Mouse (Mus musculus) liver, embryonic 13.5 days (tissue): ENCODE measurements around the gene Akr1c14. TPM values are rescaled to one million over a fixed set of nuclear protein-coding genes. Genes with fewer than 3 reads are reported as not detected.
"Not testable (repeated sequence)": the region's sequence is repeated elsewhere in the genome, so short reads cannot be mapped to it uniquely, and the experiment has no call there.

Experiments used
- ATAC-seq: fragments of 200-750 bp; cut with Nextera tagmentation; 2 replicates; pipeline ENCODE4 v1.8.0; 2017; ENCODE audit warnings: low read depth, mild to moderate bottlenecking, moderate number of reproducible peaks, moderate library complexity
- DNase-seq: peaks from one replicate; pipeline ENCODE4 v3.0.0; 2022
- H3K27ac ChIP-seq: fragments of 300-500 bp; sonication (generic); 2 replicates; pipeline ENCODE4 v1.5.1; 2015; ENCODE audit warnings: moderate library complexity, mild to moderate bottlenecking, inconsistent platforms
- H3K27me3 ChIP-seq: fragments of 300-500 bp; sonication (generic); 2 replicates; pipeline ENCODE4 v1.6.1; 2015; ENCODE audit warnings: mild to moderate bottlenecking, inconsistent platforms
- H3K36me3 ChIP-seq: fragments of 300-500 bp; sonication (generic); 2 replicates; pipeline ENCODE4 v1.6.1; 2015; ENCODE audit warnings: mild to moderate bottlenecking, inconsistent platforms
- H3K4me1 ChIP-seq: fragments of 300-500 bp; sonication (generic); replicated peaks from 2 replicates; pipeline ENCODE4 v1.6.1; 2015; ENCODE audit warnings: inconsistent platforms
- H3K4me2 ChIP-seq: fragments of 300-500 bp; sonication (generic); 2 replicates; pipeline ENCODE4 v1.6.1; 2015; ENCODE audit warnings: inconsistent platforms, mild to moderate bottlenecking, moderate library complexity
- H3K4me3 ChIP-seq: fragments of 300-500 bp; sonication (generic); replicated peaks from 2 replicates; pipeline ENCODE4 v1.5.1; 2015; ENCODE audit warnings: mild to moderate bottlenecking, inconsistent platforms
- H3K9ac ChIP-seq: fragments of 300-500 bp; sonication (generic); 2 replicates; pipeline ENCODE4 v1.6.1; 2015; ENCODE audit warnings: mild to moderate bottlenecking, inconsistent platforms
- H3K9me3 ChIP-seq: fragments of 300-500 bp; sonication (generic); replicated peaks from 2 replicates; pipeline ENCODE4 v1.6.1; 2016; ENCODE audit warnings: inconsistent platforms
- WGBS: fragments of 180-500 bp; shearing (Covaris S2); methylation state at CpG from one replicate; pipeline ENCODE4 v1.1.7; 2015; ENCODE audit not compliant: insufficient replicate concordance; 5-methylcytosine and 5-hydroxymethylcytosine counted together
- polyA plus RNA-seq: library from polyadenylated mRNA; unstranded; fragments of >200 nt; fragmentation: Nextera tagmentation; extraction: Ambion mirVana; gene quantifications from 2 replicates; pipeline ENCODE4 v1.2.1, GENCODE M21; 2015

Gene Akr1c14
- polyA plus RNA-seq, 1 experiment from 2014 or later, result 0.24 TPM

DNA sequence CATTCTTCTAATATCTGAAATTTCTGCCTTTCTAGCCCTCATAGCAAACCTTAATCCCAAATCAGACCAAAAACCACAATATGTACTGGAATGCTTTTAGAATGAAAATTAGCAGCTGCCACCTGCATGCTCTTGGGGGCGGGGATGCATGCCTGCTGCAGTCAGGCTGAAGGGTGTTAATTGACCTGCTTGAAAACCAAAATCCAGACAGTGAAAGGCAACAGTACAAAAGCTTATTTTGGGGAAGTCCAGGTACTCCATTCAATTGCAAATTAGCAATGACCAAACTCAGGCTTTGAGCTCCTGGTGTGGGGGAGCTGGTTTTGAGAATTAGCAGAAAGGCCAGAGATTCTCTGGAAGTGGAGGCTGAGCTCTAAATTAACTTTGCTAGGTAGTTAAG is 77.0 kb downstream of the Akr1c14 start:
- H3K27ac ChIP-seq, DNase-seq, H3K9me3 ChIP-seq, H3K4me2 ChIP-seq, H3K36me3 ChIP-seq, H3K27me3 ChIP-seq, ATAC-seq, H3K4me1 ChIP-seq, H3K9ac ChIP-seq, H3K4me3 ChIP-seq: not testable (repeated sequence)
- 49% methylated on average over 1 of the region's 1 CpGs for WGBS

- 23% methylated on average over 5 of the region's 5 CpGs for WGBS
- DNase-seq (no peak), ATAC-seq (no peak)
- H3K4me2 ChIP-seq, result no peak overlapping the region
- no peaks in the 10 kb centered on the region for H3K4me1 ChIP-seq
- no peak overlapping the region for H3K27ac ChIP-seq
- no peaks in the 10 kb centered on the region for H3K9me3 ChIP-seq
- no peaks in the 10 kb centered on the region for H3K36me3 ChIP-seq
- no peak overlapping the region for H3K9ac ChIP-seq
- no peak overlapping the region for H3K4me3 ChIP-seq
- no peaks in the 10 kb centered on the region for H3K27me3 ChIP-seq
Observed at GRCm38 (mm10) chr13:4129100-4129499, 80.3 kb downstream of the Akr1c14 start.

DNA sequence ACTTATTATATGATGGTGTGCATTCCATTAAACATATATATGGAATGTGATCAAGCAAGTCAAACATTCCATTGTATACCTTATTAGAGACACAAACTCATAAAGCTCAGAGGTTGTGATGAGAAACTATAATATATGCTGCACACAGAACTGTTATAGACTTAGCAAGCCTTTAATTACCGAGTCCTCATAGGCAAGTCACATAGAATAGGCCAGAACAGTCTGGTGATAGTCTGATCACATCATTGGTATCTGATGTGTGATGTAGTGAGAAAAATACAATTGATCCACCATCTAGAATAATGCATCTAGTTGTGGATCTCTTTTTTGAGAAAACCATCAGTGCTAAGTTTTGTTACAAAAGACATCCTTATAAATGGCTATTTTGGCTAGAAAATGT is 82.5 kb downstream of the Akr1c14 start:
- Histone ChIP-seq H3K4me1 (no peaks in the 10 kb centered on the region), H3K27me3 (no peaks in the 10 kb centered on the region), H3K36me3 (no peaks in the 10 kb centered on the region), H3K4me3 (no peak overlapping the region), H3K27ac (no peak overlapping the region), H3K9me3 (no peaks in the 10 kb centered on the region), H3K4me2 (no peak overlapping the region), H3K9ac (no peak overlapping the region)
- ATAC-seq (no peak), DNase-seq (no peak)
- 45% methylated on average over 1 of the region's 1 CpGs for WGBS

DNA sequence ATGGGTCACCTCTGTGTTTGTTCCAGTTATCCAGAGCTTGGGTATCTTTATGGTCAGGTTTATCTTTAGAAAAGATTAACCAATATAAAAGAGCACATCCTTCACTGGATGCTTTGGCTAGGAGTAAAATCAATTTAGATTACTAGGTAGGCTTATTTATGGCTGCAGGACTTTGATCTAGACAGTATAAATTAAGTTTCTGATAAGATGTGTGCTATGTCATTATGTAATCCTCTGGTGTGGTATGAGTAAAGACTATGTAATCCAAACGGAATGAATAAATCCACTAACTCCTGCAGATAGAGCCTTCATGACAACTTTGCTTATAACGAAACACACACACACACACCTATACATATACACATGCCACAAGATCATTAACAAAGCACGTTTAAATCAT is 82.9 kb downstream of the Akr1c14 start:
- no peaks in the 10 kb centered on the region for H3K27me3 ChIP-seq
- H3K4me2 ChIP-seq, result no peak overlapping the region
- no peak for ATAC-seq
- no peaks in the 10 kb centered on the region for H3K36me3 ChIP-seq
- 36% methylated on average over 3 of the region's 3 CpGs for WGBS
- no peak overlapping the region for H3K4me3 ChIP-seq
- H3K9me3 ChIP-seq, result no peaks in the 10 kb centered on the region
- no peak for DNase-seq
- H3K27ac ChIP-seq, result no peak overlapping the region
- no peak overlapping the region for H3K9ac ChIP-seq
- no peaks in the 10 kb centered on the region for H3K4me1 ChIP-seq

GRCm38 (mm10) chr13:4133070-4133469 is 84.3 kb downstream of the Akr1c14 start:
- Histone ChIP-seq H3K27me3 (no peaks in the 10 kb centered on the region), H3K36me3 (no peaks in the 10 kb centered on the region), H3K4me3 (no peak overlapping the region), H3K27ac (no peak overlapping the region), H3K9me3 (no peaks in the 10 kb centered on the region), H3K9ac (no peak overlapping the region), H3K4me1 (no peaks in the 10 kb centered on the region), H3K4me2 (no peak overlapping the region)
- DNase-seq (no peak), ATAC-seq (no peak)
- WGBS, result 13% methylated on average over 2 of the region's 2 CpGs

Other genes starting within 250 kb of the Akr1c14 start
- gene Calml3, start 244.7 kb upstream of the Akr1c14 start, polyA plus RNA-seq, result not detected in 2 replicates
- not detected in 2 replicates for gene Calm4, start 211.3 kb upstream of the Akr1c14 start, polyA plus RNA-seq
- not detected in 2 replicates for gene Calm5, start 194.8 kb upstream of the Akr1c14 start, polyA plus RNA-seq
- gene Net1, start 130.8 kb upstream of the Akr1c14 start, polyA plus RNA-seq, result 53.6 and 66.0 TPM in 2 replicates
- gene Tubal3, start 130.7 kb upstream of the Akr1c14 start, polyA plus RNA-seq, result not detected in 2 replicates
- not detected in 2 replicates for gene Ucn3, start 103.7 kb upstream of the Akr1c14 start, polyA plus RNA-seq
- 0.60 and 0.71 TPM in 2 replicates for gene Akr1c18, start 101.6 kb downstream of the Akr1c14 start, polyA plus RNA-seq
- gene Akr1c13, start 142.1 kb downstream of the Akr1c14 start, polyA plus RNA-seq, result 31.9 and 35.1 TPM in 2 replicates
- gene Akr1c19, start 179.7 kb downstream of the Akr1c14 start, polyA plus RNA-seq, result 35.8 and 42.7 TPM in 2 replicates
- 12.9 and 14.4 TPM in 2 replicates for gene Akr1c12, start 230.4 kb downstream of the Akr1c14 start, polyA plus RNA-seq